ENCODE assay signal across 9 mouse cellular contexts in genomic region chr10:115618288-115618856, GRCm38 (mm10). TPM values are rescaled to one million over a fixed set of nuclear protein-coding genes. Genes with fewer than 3 reads are reported as not detected.
A peak's percentile ranks its signal among the peaks of the same experiment; 100 is the strongest.
DNase-seq lines count a peak whose midpoint lies in the region; ATAC-seq and TF ChIP-seq lines count a peak whose summit lies in the region.
"Had no signal": no experiment of that assay in that cellular context is flagged by ENCODE, and none has a peak within 500 bp of the region (broad histone marks: within the 10 kb centered on the region; RNA-seq: fewer than 3 reads in every experiment).

No protein-coding gene starts in this region.

- no peak for TF ChIP-seq POLR2A in limb, embryonic 14.5 days (IDR thresholded peaks at IDR 0.05; ENCODE audit: borderline replicate concordance, extremely low read depth, insufficient read depth, insufficient read length)

- H3K4me3 ChIP-seq in lung, embryonic 15.5 days, result peak overlapping the region; percentile 12; the same call in 1 of the 2 replicates
- peak overlapping the region; percentile 17; the same call in 1 of the 2 replicates for H3K4me3 ChIP-seq in forebrain, embryonic 11.5 days (ENCODE audit: low read depth, low read length)
- H3K4me3 ChIP-seq in limb, embryonic 14.5 days (replicated peaks; ENCODE audit: low read length), result peak overlapping the region; percentile 18; the same call in 1 of the 2 replicates
- H3K4me3 ChIP-seq in stomach, embryonic 14.5 days (ENCODE audit: low read depth, low read length), result no peak overlapping the region

- peaks cover 5% of the 10 kb centered on the region for H3K4me1 ChIP-seq in lung, embryonic 15.5 days
- no peaks in the 10 kb centered on the region; the same call in 1 of the 2 replicates for H3K4me1 ChIP-seq in forebrain, embryonic 11.5 days (replicated peaks; ENCODE audit: control insufficient read depth, insufficient read depth, low read length)
- H3K4me1 ChIP-seq in limb, embryonic 14.5 days (ENCODE audit: control insufficient read depth, insufficient read depth, low read length), result no peaks in the 10 kb centered on the region
- peaks cover 4% of the 10 kb centered on the region; the same call in 1 of the 2 replicates for H3K4me1 ChIP-seq in stomach, embryonic 14.5 days (ENCODE audit: control insufficient read depth, insufficient read depth, low read length)

- no peak for DNase-seq in lung, postnatal 10 days
- peak; percentile 58 for DNase-seq in forebrain, embryonic 11.5 days (ENCODE audit: low spot score)
- peak; percentile 18 for DNase-seq in limb, embryonic 14.5 days (ENCODE audit: low spot score)
- no peak for DNase-seq in thymus, postnatal 4 days
- DNase-seq in frontal cortex, postnatal 25 days (ENCODE audit: low spot score in 2 of 2), result no peak
- DNase-seq in adrenal gland, postnatal 4 days (ENCODE audit: low spot score in 2 of 2), result no peak

- no peaks in the 10 kb centered on the region for H3K27me3 ChIP-seq in lung, embryonic 15.5 days
- no peaks in the 10 kb centered on the region for H3K27me3 ChIP-seq in forebrain, embryonic 11.5 days (ENCODE audit: control insufficient read depth, insufficient read depth, low read length)
- no peaks in the 10 kb centered on the region for H3K27me3 ChIP-seq in limb, embryonic 14.5 days (ENCODE audit: control insufficient read depth, insufficient read depth, low read length)
- H3K27me3 ChIP-seq in stomach, embryonic 14.5 days (ENCODE audit: control insufficient read depth, insufficient read depth, low read length), result no peaks in the 10 kb centered on the region

- H3K4me2 ChIP-seq in lung, embryonic 15.5 days, result peak overlapping the region; percentile 47
- H3K4me2 ChIP-seq in forebrain, embryonic 11.5 days (ENCODE audit: low read depth, low read length, severe bottlenecking), result peak overlapping the region; percentile 46
- H3K4me2 ChIP-seq in limb, embryonic 14.5 days (replicated peaks; ENCODE audit: low read depth, low read length, severe bottlenecking), result peak overlapping the region; percentile 38
- peak overlapping the region; percentile 34 for H3K4me2 ChIP-seq in stomach, embryonic 14.5 days (replicated peaks; ENCODE audit: low read depth, low read length)

- peak; percentile 57; the same call in 1 of the 2 replicates for ATAC-seq in lung, embryonic 15.5 days (ENCODE audit: borderline replicate concordance, extremely low read depth, low FRiP score, low TSS enrichment)
- ATAC-seq in forebrain, embryonic 11.5 days (replicated peaks; ENCODE audit: low FRiP score), result peak; percentile 75
- no peak for ATAC-seq in limb, embryonic 14.5 days (ENCODE audit: low FRiP score, low read depth)
- no peak for ATAC-seq in stomach, embryonic 14.5 days (ENCODE audit: insufficient number of reproducible peaks, insufficient read depth, low FRiP score, low read depth)

- WGBS in lung, embryonic 15.5 days, result 17% methylated on average over 14 of the region's 15 CpGs
- 26% methylated on average over 14 of the region's 15 CpGs for WGBS in forebrain, embryonic 11.5 days
- 19% methylated on average over 15 of the region's 15 CpGs for WGBS in limb, embryonic 14.5 days
- WGBS in stomach, embryonic 14.5 days, result 17% methylated on average over 15 of the region's 15 CpGs

- no peak overlapping the region for H3K27ac ChIP-seq in lung, embryonic 15.5 days
- no peak overlapping the region for H3K27ac ChIP-seq in forebrain, embryonic 11.5 days (ENCODE audit: low read depth, low read length)
- H3K27ac ChIP-seq in limb, embryonic 14.5 days (replicated peaks; ENCODE audit: low read depth, low read length), result no peak overlapping the region
- H3K27ac ChIP-seq in stomach, embryonic 14.5 days (ENCODE audit: low read length), result no peak overlapping the region

- no peak overlapping the region for H3K9ac ChIP-seq in lung, embryonic 15.5 days
- H3K9ac ChIP-seq in forebrain, embryonic 11.5 days (ENCODE audit: low read length), result no peak overlapping the region
- H3K9ac ChIP-seq in limb, embryonic 14.5 days (ENCODE audit: low read depth, low read length, severe bottlenecking), result no peak overlapping the region
- no peak overlapping the region for H3K9ac ChIP-seq in stomach, embryonic 14.5 days (replicated peaks; ENCODE audit: low read depth, low read length)

- no peaks in the 10 kb centered on the region for H3K36me3 ChIP-seq in lung, embryonic 15.5 days
- H3K36me3 ChIP-seq in forebrain, embryonic 11.5 days (ENCODE audit: control insufficient read depth, insufficient read depth, low read length), result no peaks in the 10 kb centered on the region
- H3K36me3 ChIP-seq in limb, embryonic 14.5 days (ENCODE audit: control insufficient read depth, insufficient read depth, low read length), result no peaks in the 10 kb centered on the region
- H3K36me3 ChIP-seq in stomach, embryonic 14.5 days (ENCODE audit: control insufficient read depth, insufficient read depth, low read length), result no peaks in the 10 kb centered on the region

- no peaks in the 10 kb centered on the region for H3K9me3 ChIP-seq in lung, embryonic 15.5 days
- no peaks in the 10 kb centered on the region for H3K9me3 ChIP-seq in forebrain, embryonic 11.5 days (ENCODE audit: control insufficient read depth, low read length)
- H3K9me3 ChIP-seq in limb, embryonic 14.5 days (ENCODE audit: control insufficient read depth, low read length), result no peaks in the 10 kb centered on the region
- no peaks in the 10 kb centered on the region for H3K9me3 ChIP-seq in stomach, embryonic 14.5 days (ENCODE audit: control insufficient read depth, low read depth, low read length)

RNA-seq across cellular contexts. Expression of gene Lgr5, which starts 30.8 kb away (rescaled TPM):
- polyA plus RNA-seq in lung, embryonic 15.5 days (2015; fragmentation: Nextera tagmentation; extraction: Ambion mirVana), result 1.7 and 2.5 TPM in 2 replicates
- polyA plus RNA-seq in forebrain, embryonic 11.5 days (2014; fragmentation: Nextera tagmentation; extraction: Ambion mirVana), result 0.81 and 0.94 TPM in 2 replicates
- polyA plus RNA-seq in limb, embryonic 14.5 days (2012; rRNA removed), result 12.2 and 15.2 TPM in 2 replicates
- polyA plus RNA-seq in limb, embryonic 14.5 days (2014; fragmentation: Nextera tagmentation; extraction: Ambion mirVana), result 9.6 and 15.8 TPM in 2 replicates
- 3.5 and 4.6 TPM in 2 replicates for polyA plus RNA-seq in stomach, embryonic 14.5 days (2014; fragmentation: Nextera tagmentation; extraction: Ambion mirVana)
- total RNA-seq in adrenal gland, postnatal 4 days (2021), result 10 to 100 TPM; 33.8 to 33.9 TPM

RNA-seq across cellular contexts. Expression of gene A930009A15Rik, which starts 48.6 kb away (rescaled TPM):
- polyA plus RNA-seq in lung, embryonic 15.5 days (2015; fragmentation: Nextera tagmentation; extraction: Ambion mirVana), result not detected in 2 replicates
- polyA plus RNA-seq in forebrain, embryonic 11.5 days (2014; fragmentation: Nextera tagmentation; extraction: Ambion mirVana), result not detected in 2 replicates
- not detected in 2 replicates for polyA plus RNA-seq in limb, embryonic 14.5 days (2012; rRNA removed)
- polyA plus RNA-seq in limb, embryonic 14.5 days (2014; fragmentation: Nextera tagmentation; extraction: Ambion mirVana), result not detected in 2 replicates
- not detected in 2 replicates for polyA plus RNA-seq in stomach, embryonic 14.5 days (2014; fragmentation: Nextera tagmentation; extraction: Ambion mirVana)
- not detected for total RNA-seq in adrenal gland, postnatal 4 days (2021)
- total RNA-seq: liver, adult 2 months had no signal
- polyA plus RNA-seq: liver, adult 2 months had no signal

Comparison
In these comparisons a context has a peak if more than half of its experiments do, and no peak if none do; other contexts are left out.
1. ATAC-seq: peak in lung, embryonic 15.5 days (single experiment) and forebrain, embryonic 11.5 days (single experiment); none in limb, embryonic 14.5 days (single experiment) and stomach, embryonic 14.5 days (single experiment).
2. DNase-seq: peak in forebrain, embryonic 11.5 days (single experiment) and limb, embryonic 14.5 days (single experiment); none in lung, postnatal 10 days (single experiment), thymus, postnatal 4 days (single experiment), frontal cortex, postnatal 25 days (0 of 2) and adrenal gland, postnatal 4 days (0 of 2).
3. Peak in every context shown above with its lines, with median percentiles within 50 percentile points of each other: H3K4me2 ChIP-seq.